Comparison of ENCODE assay signal across 9 mouse cellular contexts in the genomic region with DNA sequence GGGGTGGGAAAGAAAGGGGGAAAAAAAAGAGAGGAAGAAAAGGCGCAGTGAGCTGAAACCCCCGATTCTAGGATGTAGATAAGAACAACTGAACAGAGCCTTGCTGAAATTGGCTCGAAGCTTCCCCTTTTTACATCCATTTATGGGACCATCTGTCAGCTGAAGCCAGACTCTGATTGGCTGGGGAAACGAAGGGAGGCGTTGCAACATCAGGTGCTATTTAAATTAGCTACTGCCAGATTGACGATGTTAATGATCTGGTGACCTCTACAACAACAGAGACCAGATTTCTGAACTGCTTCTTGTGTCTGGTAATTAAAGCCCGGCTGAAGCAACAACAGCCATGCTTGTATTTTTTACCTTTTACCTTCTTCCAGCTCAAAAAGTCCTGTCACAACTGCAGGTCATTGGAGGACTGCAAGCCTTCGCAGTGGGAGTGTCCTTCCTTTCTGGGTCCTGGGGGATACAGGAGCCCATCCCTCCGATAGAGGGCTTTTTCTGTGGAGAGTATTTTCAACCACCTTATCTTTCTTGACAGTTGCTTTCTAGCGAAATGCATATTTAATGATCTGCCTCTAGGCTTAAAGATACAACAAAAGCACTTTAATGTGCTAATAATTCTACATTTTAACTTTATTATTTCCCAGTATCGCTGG.
DNase-seq lines count a peak whose midpoint lies in the region; ATAC-seq and TF ChIP-seq lines count a peak whose summit lies in the region.
"Had no signal": no experiment of that assay in that cellular context is flagged by ENCODE, and none has a peak within 500 bp of the region (broad histone marks: within the 10 kb centered on the region; RNA-seq: fewer than 3 reads in every experiment).

No protein-coding gene starts in this region.

- DNase-seq in kidney, adult 2 months: no peak
- DNase-seq in embryo, embryonic 10.5 days (ENCODE audit: low spot score): peak; percentile 76
- no peak for DNase-seq in urinary bladder, adult 2 months (ENCODE audit: low spot score)
- no peak for DNase-seq in urinary bladder, adult 18-20 months (ENCODE audit: low spot score in 2 of 2)
- no peak for DNase-seq in urinary bladder, postnatal 10 days (ENCODE audit: low spot score)

- 18% methylated on average over 11 of the region's 11 CpGs for WGBS in kidney, embryonic 14.5 days
- WGBS in kidney, adult 2 months: 21% methylated on average over 11 of the region's 11 CpGs
- 9% methylated on average over 11 of the region's 11 CpGs for WGBS in hindbrain, embryonic 16.5 days
- 6% methylated on average over 11 of the region's 11 CpGs for WGBS in midbrain, embryonic 13.5 days

- peak; percentile 48; the same call in 1 of the 2 replicates for ATAC-seq in kidney, embryonic 14.5 days (ENCODE audit: low FRiP score, low TSS enrichment)
- ATAC-seq in hindbrain, embryonic 16.5 days: peak; percentile 77
- peak; percentile 81 for ATAC-seq in midbrain, embryonic 13.5 days

- no peak overlapping the region for H3K9ac ChIP-seq in kidney, embryonic 14.5 days (ENCODE audit: low read depth, low read length)
- peak overlapping the region; percentile 48; the same call in 1 of the 2 replicates for H3K9ac ChIP-seq in hindbrain, embryonic 16.5 days (ENCODE audit: low read depth, low read length)
- peak overlapping the region; percentile 89; the same call in 1 of the 2 replicates for H3K9ac ChIP-seq in midbrain, embryonic 13.5 days (replicated peaks)

- H3K9me3 ChIP-seq in kidney, embryonic 14.5 days (ENCODE audit: control insufficient read depth, low read length): no peaks in the 10 kb centered on the region
- H3K9me3 ChIP-seq in hindbrain, embryonic 16.5 days (ENCODE audit: control insufficient read depth, low read length): no peaks in the 10 kb centered on the region
- no peaks in the 10 kb centered on the region for H3K9me3 ChIP-seq in midbrain, embryonic 13.5 days

- no peak overlapping the region for H3K27ac ChIP-seq in kidney, embryonic 14.5 days (ENCODE audit: low read depth, low read length)
- no peak overlapping the region for H3K27ac ChIP-seq in kidney, adult 2 months (ENCODE audit: insufficient read depth, low read depth, low read length)
- H3K27ac ChIP-seq in hindbrain, embryonic 16.5 days (ENCODE audit: low read depth, low read length): peak overlapping the region; percentile 85
- peak overlapping the region; percentile 97 for H3K27ac ChIP-seq in midbrain, embryonic 13.5 days

- H3K4me3 ChIP-seq in kidney, embryonic 14.5 days (ENCODE audit: low read length): no peak overlapping the region
- H3K4me3 ChIP-seq in kidney, adult 2 months (ENCODE audit: insufficient read depth, low read depth, low read length): no peak overlapping the region
- H3K4me3 ChIP-seq in hindbrain, embryonic 16.5 days (ENCODE audit: low read length): peak overlapping the region; percentile 48
- peak overlapping the region; percentile 57 for H3K4me3 ChIP-seq in midbrain, embryonic 13.5 days (replicated peaks)
- H3K4me3 ChIP-seq: erythroblast, embryonic 14.5 days had no signal

- H3K36me3 ChIP-seq in kidney, embryonic 14.5 days (ENCODE audit: control insufficient read depth, insufficient read depth, low read length): no peaks in the 10 kb centered on the region
- no peaks in the 10 kb centered on the region for H3K36me3 ChIP-seq in kidney, adult 2 months (ENCODE audit: control insufficient read depth, insufficient read depth, low read length)
- H3K36me3 ChIP-seq in hindbrain, embryonic 16.5 days (ENCODE audit: control insufficient read depth, insufficient read depth, low read length): no peaks in the 10 kb centered on the region
- H3K36me3 ChIP-seq in midbrain, embryonic 13.5 days: no peaks in the 10 kb centered on the region

- peaks cover 4% of the 10 kb centered on the region; the same call in 1 of the 2 replicates for H3K4me1 ChIP-seq in kidney, embryonic 14.5 days (ENCODE audit: control insufficient read depth, insufficient read depth, low read length)
- H3K4me1 ChIP-seq in kidney, adult 2 months (ENCODE audit: control insufficient read depth, insufficient read depth, low read length): no peaks in the 10 kb centered on the region
- H3K4me1 ChIP-seq in hindbrain, embryonic 16.5 days (ENCODE audit: control insufficient read depth, insufficient read depth, low read depth, low read length): no peaks in the 10 kb centered on the region; the same call in 1 of the 2 replicates
- peaks cover 36% of the 10 kb centered on the region for H3K4me1 ChIP-seq in midbrain, embryonic 13.5 days (replicated peaks)

- H3K4me2 ChIP-seq in kidney, embryonic 14.5 days (replicated peaks; ENCODE audit: low read depth, low read length): peak overlapping the region; percentile 30
- H3K4me2 ChIP-seq in hindbrain, embryonic 16.5 days (ENCODE audit: low read length): peak overlapping the region; percentile 52
- H3K4me2 ChIP-seq in midbrain, embryonic 13.5 days (replicated peaks): peak overlapping the region; percentile 63

- TF ChIP-seq CTCF in kidney, adult 2 months (conservative IDR thresholded peaks at IDR 0.05; ENCODE audit: insufficient read depth, insufficient read length, low read depth, low read length): no peak

- no peaks in the 10 kb centered on the region for H3K27me3 ChIP-seq in kidney, embryonic 14.5 days (ENCODE audit: control insufficient read depth, insufficient read depth, low read length)
- H3K27me3 ChIP-seq in kidney, adult 2 months (replicated peaks; ENCODE audit: control insufficient read depth, insufficient read depth, low read length): 0 out of 2 replicates have a peak, but pooled peaks cover 2% of the 10 kb centered on the region
- no peaks in the 10 kb centered on the region for H3K27me3 ChIP-seq in hindbrain, embryonic 16.5 days (replicated peaks; ENCODE audit: control insufficient read depth, insufficient read depth, low read length)
- H3K27me3 ChIP-seq in midbrain, embryonic 13.5 days: peaks cover 6% of the 10 kb centered on the region; the same call in 1 of the 2 replicates

- no peak for TF ChIP-seq POLR2A in kidney, adult 2 months (IDR thresholded peaks at IDR 0.05; ENCODE audit: low read depth, low read length)

Comparison
In these comparisons a context has a peak if more than half of its experiments do, and no peak if none do; other contexts are left out.
1. H3K27ac ChIP-seq: peak in hindbrain, embryonic 16.5 days (single experiment) and midbrain, embryonic 13.5 days (single experiment); none in kidney, embryonic 14.5 days (single experiment) and kidney, adult 2 months (single experiment).
2. H3K4me3 ChIP-seq: peak in hindbrain, embryonic 16.5 days (single experiment) and midbrain, embryonic 13.5 days (single experiment); none in kidney, embryonic 14.5 days (single experiment) and kidney, adult 2 months (single experiment).
3. Peak in every context shown above with its lines, with median percentiles within 50 percentile points of each other: ATAC-seq and H3K4me2 ChIP-seq.